Mouse (Mus musculus) layer of hippocampus, adult 2 months (tissue): ENCODE measurements at regions not wholly inside any gene's neighbourhood (a gene's known extent, or its start where the extent isn't known, plus 50 kb on each side); places are given as distances from the start of the nearest gene placed in this dataset.
"Not testable (repeated sequence)": the region's sequence is repeated elsewhere in the genome, so short reads cannot be mapped to it uniquely, and the experiment has no call there.

ENCODE experiments used
- DNase-seq, 2 experiments: peaks; one replicate each; pipeline ENCODE4 v3.0.0; 2022; ENCODE audit warnings: low spot score in 2 of 2
- H3K27ac ChIP-seq: fragments of 200-600 bp; 2 replicates; pipeline ENCODE4 v1.8.1; 2022
- H3K4me3 ChIP-seq: fragments of 200-600 bp; 2 replicates; pipeline ENCODE4 v1.8.1; 2022; ENCODE audit warnings: mild to moderate bottlenecking
- CTCF ChIP-seq: fragments of 200-600 bp; conservative IDR thresholded peaks from 2 replicates; pipeline ENCODE4 v1.8.1; 2022; ENCODE audit warnings: antibody characterized with exemption, mild to moderate bottlenecking, moderate library complexity

DNA sequence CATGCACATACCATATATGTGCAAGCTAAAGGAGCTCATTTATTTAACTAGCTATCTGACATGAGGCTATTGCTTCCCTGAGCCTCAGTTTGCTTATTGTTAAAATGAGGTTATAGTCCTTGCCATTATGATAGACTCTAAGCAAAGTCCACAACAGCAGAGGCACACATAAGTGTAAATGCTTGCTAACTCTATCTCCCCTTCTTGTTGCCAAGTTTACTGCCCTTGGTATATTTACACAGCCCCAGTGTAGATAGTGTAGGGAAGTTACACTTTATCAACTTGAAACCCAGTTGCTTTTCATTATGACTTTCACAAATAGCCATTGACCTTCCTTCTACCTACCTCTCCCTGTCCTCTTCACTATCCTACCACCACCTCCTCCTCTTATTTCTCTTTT, 782.6 kb upstream of the Agtr1b start:
- TF ChIP-seq CTCF: no peak
- no peak for DNase-seq
- no peak overlapping the region for H3K4me3 ChIP-seq
- no peak overlapping the region for H3K27ac ChIP-seq

DNA sequence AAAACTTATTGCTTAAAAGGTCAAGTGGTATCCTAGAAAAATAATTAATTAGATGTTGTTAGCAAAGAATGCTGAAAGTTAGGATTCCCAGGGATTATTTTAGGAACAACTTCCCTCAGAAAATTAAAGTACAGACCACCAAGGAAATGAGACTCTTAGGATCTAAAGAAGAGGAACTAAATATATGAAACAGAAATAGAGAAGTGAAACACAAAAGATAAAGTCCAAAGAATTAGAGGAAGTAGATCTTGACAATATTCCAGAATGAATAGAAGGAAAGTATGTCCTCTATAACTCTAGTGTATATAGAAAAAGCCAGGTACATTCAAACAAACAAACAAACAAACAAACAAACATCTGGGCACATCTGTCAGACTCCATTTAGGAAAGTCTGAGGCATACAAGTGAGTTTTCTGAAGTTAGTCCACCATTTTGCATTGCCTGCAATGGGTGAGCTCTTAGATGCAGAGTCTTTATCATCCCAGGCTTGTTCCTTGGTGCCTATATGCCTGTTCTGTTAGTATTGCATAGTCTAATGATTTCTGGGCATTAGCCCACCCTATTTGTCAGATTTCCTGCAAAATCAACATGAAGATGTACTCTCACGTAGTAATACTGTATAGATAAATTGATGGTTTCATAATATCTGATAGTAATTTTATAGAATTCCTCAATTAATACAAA, 762.0 kb upstream of the Agtr1b start:
- no peak for DNase-seq
- Histone ChIP-seq H3K27ac (no peak overlapping the region), H3K4me3 (no peak overlapping the region)
- no peak for TF ChIP-seq CTCF

DNA sequence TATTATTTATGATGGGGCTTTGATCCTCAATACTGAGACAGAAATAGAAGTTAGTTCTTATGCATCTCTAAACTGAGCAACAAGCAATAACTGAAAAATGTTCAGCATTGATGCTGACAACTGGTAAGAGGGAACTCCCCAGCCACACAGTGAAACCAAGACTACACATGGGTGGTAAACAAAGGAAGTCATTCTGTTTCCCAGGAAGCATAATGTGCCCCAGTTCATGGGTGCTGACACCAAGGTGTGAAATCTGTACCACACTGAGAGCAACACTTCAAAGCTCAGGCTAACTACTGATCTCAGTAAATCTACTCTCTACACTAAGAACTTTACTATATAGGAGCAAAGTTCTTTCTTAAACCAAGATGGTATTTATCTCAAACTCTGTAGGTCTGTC, 759.2 kb upstream of the Agtr1b start:
- H3K27ac ChIP-seq: no peak overlapping the region
- no peak for DNase-seq
- no peak overlapping the region for H3K4me3 ChIP-seq
- no peak for TF ChIP-seq CTCF

DNA sequence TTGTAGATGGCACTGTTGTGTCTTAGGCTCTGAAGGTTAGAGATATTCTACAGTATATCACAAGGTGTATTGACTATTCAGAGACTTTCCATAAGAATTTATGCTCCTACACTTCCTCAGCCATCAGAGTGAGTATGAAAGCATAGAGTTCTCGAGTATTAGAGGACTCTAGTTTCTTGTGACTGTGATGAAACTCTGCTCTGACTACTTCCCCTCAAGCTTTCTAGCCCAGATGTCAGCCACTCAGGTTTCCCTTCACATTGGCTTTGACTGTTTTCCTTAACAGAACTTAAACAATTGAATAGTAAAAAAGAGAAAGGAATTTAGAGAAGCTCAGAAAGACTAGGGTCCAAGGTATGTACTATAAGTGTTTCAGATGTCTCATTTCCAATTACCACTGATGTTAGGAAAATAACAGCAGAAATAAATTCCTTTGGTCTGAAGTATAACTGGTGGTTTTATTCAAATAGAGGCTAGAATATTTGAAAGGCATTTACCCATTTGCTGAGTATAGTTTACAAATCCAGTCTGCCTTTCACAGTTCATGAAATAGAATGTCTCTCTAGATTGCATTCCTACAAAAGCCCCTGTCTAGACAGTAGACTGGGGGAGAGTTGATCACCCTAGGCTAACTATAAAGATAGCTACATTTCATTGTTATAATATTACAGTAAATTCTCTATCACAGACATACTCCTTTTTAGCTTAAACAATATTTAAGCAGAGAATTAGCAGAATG, 751.4 kb upstream of the Agtr1b start:
- H3K27ac ChIP-seq: no peak overlapping the region
- TF ChIP-seq CTCF: no peak

DNA sequence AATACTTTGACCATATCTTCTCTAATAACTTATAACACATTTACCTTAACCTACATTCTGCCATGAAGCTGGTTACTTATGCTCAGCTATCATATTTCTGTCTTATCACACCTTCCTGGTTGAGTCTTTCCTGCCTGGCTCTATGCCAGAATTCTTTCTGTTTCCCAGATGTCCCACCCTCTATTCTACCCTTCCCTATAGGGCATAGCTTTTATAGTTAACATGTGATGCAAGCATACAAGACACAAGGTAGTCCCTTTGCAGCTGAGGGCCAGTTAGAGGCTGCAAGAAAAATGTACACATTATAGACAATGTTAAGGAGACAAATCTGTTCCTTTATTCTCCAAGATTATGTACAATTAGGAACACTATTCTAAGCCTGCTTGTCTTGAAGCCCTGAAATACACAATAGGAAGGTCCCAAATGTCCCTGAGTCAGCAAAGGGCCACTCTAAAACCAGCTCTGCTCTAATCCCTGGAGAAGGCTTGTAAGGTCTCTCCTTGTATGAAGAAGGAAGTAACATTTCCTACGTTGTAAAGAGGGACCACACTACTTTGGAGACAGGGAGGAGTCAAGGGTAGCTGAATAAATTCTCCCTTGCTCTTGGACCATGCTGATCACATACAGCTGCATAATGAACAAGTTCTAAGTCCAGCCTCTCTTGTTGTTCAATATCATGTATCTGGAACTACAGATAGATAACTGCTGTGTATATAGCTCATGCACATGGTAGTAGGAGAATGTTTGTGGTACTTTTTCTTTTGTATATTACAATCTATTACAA, 745.0 kb upstream of the Agtr1b start:
- no peak overlapping the region for H3K4me3 ChIP-seq
- no peak overlapping the region for H3K27ac ChIP-seq
- TF ChIP-seq CTCF: no peak
- no peak for DNase-seq

More for the DNA sequence above, 751.4 kb upstream of the Agtr1b start:
- no peak overlapping the region for H3K4me3 ChIP-seq
- no peak for DNase-seq

DNA sequence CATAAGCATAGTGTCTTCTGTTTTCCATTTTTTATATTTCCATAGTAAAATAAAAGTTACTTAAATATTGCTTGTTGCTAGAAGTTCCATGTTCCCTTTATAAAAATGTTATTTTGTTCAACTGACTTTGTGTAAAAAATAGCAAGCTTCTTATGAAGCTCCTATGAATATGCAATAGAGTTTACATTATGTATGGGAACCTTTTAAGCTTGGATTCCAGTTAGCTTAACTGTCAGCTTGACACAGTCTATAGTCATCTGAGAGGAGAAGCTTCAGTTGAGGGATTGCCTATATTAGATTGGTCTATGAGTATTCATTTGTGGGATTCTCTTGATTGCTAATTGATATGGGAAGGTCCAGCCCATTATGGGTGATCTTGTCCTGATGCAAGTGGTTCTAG, 723.2 kb upstream of the Agtr1b start:
- no peak overlapping the region for H3K27ac ChIP-seq
- no peak for DNase-seq
- TF ChIP-seq CTCF: no peak
- no peak overlapping the region for H3K4me3 ChIP-seq

DNA sequence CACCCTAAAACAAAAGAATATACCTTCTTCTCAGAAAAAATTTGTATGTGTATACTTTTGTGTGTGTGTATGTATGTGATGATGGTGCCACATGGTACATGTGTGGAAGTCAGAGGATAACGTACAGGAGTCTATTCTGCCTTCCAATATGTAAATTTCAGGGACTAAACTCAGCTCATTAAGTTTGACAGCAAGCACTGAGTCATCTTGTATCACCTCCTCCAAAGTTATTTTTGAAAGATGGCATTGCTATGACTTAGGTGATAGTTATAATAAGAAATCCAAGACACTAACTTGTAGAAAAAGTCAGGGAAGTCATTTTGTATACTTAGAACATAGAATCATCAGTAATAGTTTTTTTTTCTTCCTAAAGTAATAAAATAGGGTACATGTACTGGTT, 719.4 kb upstream of the Agtr1b start:
- H3K27ac ChIP-seq: no peak overlapping the region
- no peak overlapping the region for H3K4me3 ChIP-seq
- DNase-seq: no peak
- no peak for TF ChIP-seq CTCF

DNA sequence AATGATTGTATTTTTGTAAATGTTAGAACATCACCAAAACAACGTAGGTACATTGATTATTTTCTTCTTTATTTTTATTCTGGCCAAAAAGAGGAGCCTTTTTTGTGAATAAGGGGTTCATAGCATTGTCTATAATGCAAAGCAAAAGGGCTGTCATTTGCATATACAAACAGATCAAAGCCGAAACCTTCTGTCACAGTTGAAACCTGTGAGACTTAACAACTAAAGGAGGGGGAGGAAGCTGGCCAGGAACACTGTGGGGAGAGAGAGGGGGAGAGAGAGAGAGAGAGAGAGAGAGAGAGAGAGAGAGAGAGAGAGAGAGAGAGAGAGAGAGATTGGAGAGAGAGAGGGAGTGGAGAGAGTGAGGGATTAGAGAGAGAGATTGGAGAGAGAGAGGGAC, 710.6 kb upstream of the Agtr1b start:
- no peak overlapping the region for H3K4me3 ChIP-seq
- TF ChIP-seq CTCF: no peak
- no peak overlapping the region for H3K27ac ChIP-seq
- no peak for DNase-seq

DNA sequence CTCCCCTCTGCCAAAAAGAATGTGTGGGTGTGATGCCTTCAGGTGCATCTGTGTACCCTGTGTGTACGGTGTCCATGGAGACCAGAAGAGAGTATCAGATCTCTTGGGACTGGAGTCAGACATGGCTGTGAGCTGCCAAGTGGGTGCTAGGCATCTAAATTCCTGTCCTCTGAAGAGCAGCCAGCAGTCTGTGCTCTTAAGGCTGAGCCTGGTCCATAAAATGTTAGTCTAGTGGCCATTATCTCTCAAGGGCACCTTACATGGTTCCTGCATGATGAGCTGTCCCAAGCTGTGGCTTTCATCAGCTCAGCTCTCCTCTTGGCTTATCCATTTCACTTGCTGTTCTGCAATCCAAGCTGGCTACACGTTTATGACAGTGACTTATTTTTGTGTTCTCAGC, 686.4 kb upstream of the Agtr1b start:
- H3K27ac ChIP-seq, DNase-seq, H3K4me3 ChIP-seq: not testable (repeated sequence)

DNA sequence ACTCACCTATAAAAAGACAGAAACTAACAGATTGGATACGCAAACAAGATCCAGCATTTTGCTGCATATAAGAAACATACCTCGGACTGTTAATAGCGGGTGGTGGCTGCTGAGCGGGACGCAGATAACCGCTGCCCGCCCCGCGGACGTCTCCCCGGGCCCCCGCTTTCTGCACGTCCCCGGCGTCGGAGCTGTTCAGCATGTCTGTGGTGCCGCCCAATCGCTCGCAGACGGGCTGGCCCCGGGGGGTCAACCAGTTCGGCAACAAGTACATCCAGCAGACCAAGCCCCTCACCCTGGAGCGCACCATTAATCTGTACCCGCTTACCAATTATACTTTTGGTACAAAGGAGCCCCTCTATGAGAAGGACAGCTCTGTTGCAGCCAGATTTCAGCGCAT, 682.4 kb upstream of the Agtr1b start:
- DNase-seq, H3K27ac ChIP-seq, H3K4me3 ChIP-seq: not testable (repeated sequence)

DNA sequence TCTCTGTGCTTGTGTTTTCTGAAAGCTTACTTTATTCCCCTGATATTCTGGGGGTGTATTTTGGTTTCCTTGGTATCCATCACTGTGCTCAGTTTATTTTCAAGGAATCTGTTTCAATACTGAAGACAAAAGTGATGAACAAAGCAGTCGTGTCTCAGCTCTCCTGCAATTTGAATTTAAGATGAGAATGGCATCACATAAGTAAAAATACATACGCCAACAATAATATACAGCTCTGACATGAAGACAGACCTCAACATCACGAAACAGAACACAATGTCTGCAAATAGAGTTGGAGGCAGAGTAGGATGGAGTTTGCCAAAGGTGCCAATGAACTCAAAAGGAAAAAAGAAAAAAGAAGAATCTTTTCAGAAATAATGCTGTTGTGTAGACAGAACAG, 679.0 kb upstream of the Agtr1b start:
- TF ChIP-seq CTCF: no peak
- no peak for DNase-seq
- H3K27ac ChIP-seq: no peak overlapping the region

DNA sequence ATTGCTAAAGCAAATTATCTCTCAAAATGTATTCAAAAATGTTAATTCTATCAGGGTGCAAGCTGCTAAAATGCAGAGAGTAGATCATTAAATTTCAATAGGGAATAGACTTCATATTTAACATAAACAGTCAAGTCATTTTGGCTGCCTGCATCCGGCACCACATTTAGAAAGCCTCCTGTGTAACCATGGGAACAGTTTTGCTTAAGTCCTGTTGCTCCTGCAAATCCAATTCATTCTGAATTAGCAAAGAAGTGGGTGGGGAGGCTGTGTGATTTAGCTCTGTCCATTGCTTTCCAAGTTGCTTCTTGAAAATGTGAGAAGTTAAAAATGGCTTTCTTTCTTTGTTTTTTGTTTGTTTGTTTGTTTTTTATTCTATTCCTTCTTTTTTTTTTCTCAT, 658.9 kb upstream of the Agtr1b start:
- Histone ChIP-seq H3K27ac (no peak overlapping the region), H3K4me3 (no peak overlapping the region)
- DNase-seq: peak; percentile 21 to 64
- TF ChIP-seq CTCF: no peak

More for the DNA sequence above, 679.0 kb upstream of the Agtr1b start:
- no peak overlapping the region for H3K4me3 ChIP-seq

DNA sequence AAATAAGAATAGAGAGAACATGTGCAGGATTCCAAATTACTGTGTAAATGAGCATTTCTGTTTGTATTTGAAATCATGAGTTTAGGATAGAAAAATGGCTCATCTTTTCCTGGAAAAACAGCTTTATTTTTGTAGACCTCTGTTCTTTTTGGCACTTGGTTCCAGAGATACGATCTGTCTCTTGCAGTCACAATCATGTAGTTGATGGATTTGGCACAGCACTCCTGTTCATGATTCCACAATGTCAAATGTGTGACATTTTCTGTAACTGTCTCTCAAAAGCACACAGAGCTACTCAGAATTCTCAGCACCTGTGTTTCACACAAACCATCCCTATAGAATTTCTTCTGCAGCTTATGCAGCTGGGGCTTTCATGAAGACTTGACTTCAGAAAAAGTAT, 654.0 kb upstream of the Agtr1b start:
- TF ChIP-seq CTCF: no peak
- Histone ChIP-seq H3K27ac (no peak overlapping the region), H3K4me3 (no peak overlapping the region)
- DNase-seq: peak; percentile 15 to 28
